Mouse (Mus musculus): ENCODE data around the gene Hoxc9. TPM values are rescaled to one million over a fixed set of nuclear protein-coding genes. Genes with fewer than 3 reads are reported as not detected.
A peak's percentile ranks its signal among the peaks of the same experiment; 100 is the strongest.

The Hoxc9 gene
- polyA plus RNA-seq, 1 experiment: not detected

- Histone ChIP-seq H3K27ac (replicated peaks; ENCODE audit: low read depth, low read length) (no peak overlapping the region), H3K4me1 (ENCODE audit: control insufficient read depth, insufficient read depth, insufficient read length, low read length) (no peaks in the 10 kb centered on the region; the same call in 1 of the 2 replicates), H3K4me3 (ENCODE audit: insufficient read depth, low read depth, low read length) (no peak overlapping the region)
Observed at GRCm38 (mm10) chr15:102980352-102980751, 4.1 kb downstream of the Hoxc9 start.

- Histone ChIP-seq H3K4me3 (ENCODE audit: insufficient read depth, low read depth, low read length) (no peak overlapping the region), H3K4me1 (ENCODE audit: control insufficient read depth, insufficient read depth, insufficient read length, low read length) (no peaks in the 10 kb centered on the region; the same call in 1 of the 2 replicates)
Observed at GRCm38 (mm10) chr15:102980912-102981311, 4.7 kb downstream of the Hoxc9 start.

GRCm38 (mm10) chr15:102981379-102982288 lies 5.4 kb downstream of the Hoxc9 start:
- H3K4me3 ChIP-seq (ENCODE audit: insufficient read depth, low read depth, low read length): peak overlapping the region; percentile 46
- H3K4me1 ChIP-seq (ENCODE audit: control insufficient read depth, insufficient read depth, insufficient read length, low read length): no peaks in the 10 kb centered on the region; the same call in 1 of the 2 replicates
- H3K27ac ChIP-seq (replicated peaks; ENCODE audit: low read depth, low read length): no peak overlapping the region

More at GRCm38 (mm10) chr15:102980912-102981311, 4.7 kb downstream of the Hoxc9 start:
- H3K27ac ChIP-seq (replicated peaks; ENCODE audit: low read depth, low read length): no peak overlapping the region

GRCm38 (mm10) chr15:102983716-102984115 lies 7.5 kb downstream of the Hoxc9 start:
- Histone ChIP-seq H3K27ac (replicated peaks; ENCODE audit: low read depth, low read length) (no peak overlapping the region), H3K4me1 (ENCODE audit: control insufficient read depth, insufficient read depth, insufficient read length, low read length) (no peaks in the 10 kb centered on the region; the same call in 1 of the 2 replicates), H3K4me3 (ENCODE audit: insufficient read depth, low read depth, low read length) (no peak overlapping the region)

- Histone ChIP-seq H3K27ac (replicated peaks; ENCODE audit: low read depth, low read length) (no peak overlapping the region), H3K4me1 (ENCODE audit: control insufficient read depth, insufficient read depth, insufficient read length, low read length) (no peaks in the 10 kb centered on the region; the same call in 1 of the 2 replicates), H3K4me3 (ENCODE audit: insufficient read depth, low read depth, low read length) (no peak overlapping the region)
Observed at GRCm38 (mm10) chr15:102984521-102984920, 8.3 kb downstream of the Hoxc9 start.

- no peak overlapping the region for H3K27ac ChIP-seq (replicated peaks; ENCODE audit: low read depth, low read length)
- no peaks in the 10 kb centered on the region; the same call in 1 of the 2 replicates for H3K4me1 ChIP-seq (ENCODE audit: control insufficient read depth, insufficient read depth, insufficient read length, low read length)
- H3K4me3 ChIP-seq (ENCODE audit: insufficient read depth, low read depth, low read length): no peak overlapping the region
Observed at GRCm38 (mm10) chr15:102984925-102985324, 8.7 kb downstream of the Hoxc9 start.

DNA sequence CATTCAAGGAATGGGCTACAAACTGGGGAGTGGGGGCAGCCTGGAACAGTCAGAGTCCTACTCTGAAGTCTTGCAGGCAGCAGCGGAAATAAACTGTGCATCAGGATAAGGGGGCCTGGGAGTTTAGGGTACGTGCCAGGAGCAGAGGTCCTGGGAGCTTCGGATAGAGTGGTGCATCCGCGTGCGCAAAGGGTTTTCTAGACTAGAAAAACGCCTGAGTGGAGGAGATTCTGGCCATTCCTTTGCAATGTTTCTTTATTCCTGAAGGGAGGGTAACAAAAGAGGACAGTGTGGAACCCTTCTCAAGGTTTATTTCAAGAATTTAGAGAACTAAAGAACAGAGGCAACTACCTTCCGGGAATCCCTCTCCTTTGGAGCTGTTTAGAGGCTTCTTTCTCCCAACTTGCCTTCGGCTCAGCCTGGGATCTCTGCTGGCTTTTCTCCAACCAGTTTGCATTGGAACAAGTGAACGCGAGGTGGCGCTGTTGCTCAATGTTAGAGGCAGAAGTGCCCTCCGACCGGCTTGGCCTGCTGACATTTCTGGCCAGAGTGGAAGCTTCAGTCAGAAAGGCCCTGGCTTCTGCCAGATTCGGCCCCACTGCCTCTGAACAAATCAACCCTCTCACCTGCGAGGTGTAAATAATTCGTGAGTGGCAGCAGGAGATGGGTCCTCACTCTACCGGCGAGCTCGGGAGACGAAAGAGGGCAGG lies 11.0 kb downstream of the Hoxc9 start:
- no peak overlapping the region for H3K4me3 ChIP-seq (ENCODE audit: insufficient read depth, low read depth, low read length)
- H3K27ac ChIP-seq (replicated peaks; ENCODE audit: low read depth, low read length): no peak overlapping the region
- H3K4me1 ChIP-seq (ENCODE audit: control insufficient read depth, insufficient read depth, insufficient read length, low read length): no peaks in the 10 kb centered on the region

DNA sequence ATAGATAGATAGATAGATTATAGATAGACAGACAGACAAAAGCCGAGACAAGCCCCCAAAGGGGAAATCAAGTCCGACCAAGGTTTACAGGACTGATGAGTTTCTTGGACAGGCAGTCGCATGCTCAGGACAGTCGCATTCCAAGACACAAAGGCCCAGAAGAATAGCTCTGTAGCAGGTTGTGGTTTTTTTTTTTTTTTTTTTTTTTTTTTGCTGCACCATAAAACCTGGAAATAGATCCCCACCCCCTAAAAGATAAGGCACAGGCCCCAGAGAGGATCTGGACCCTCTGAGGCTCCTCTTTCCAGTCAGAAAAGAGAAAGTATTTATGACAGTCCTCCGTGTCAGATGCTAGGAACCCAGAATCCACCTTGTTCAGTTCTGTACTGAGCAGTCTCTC lies 11.8 kb downstream of the Hoxc9 start:
- Histone ChIP-seq H3K4me1 (ENCODE audit: control insufficient read depth, insufficient read depth, insufficient read length, low read length) (no peaks in the 10 kb centered on the region), H3K4me3 (ENCODE audit: insufficient read depth, low read depth, low read length) (no peak overlapping the region), H3K27ac (replicated peaks; ENCODE audit: low read depth, low read length) (no peak overlapping the region)

GRCm38 (mm10) chr15:102990461-102991397 lies 14.5 kb downstream of the Hoxc9 start, which contains the start of gene Hoxc8:
TSS of gene Hoxc8 (plus strand) at chr15:102990607.
- peak within 1 kb of the TSS; percentile 61 for H3K4me3 ChIP-seq (ENCODE audit: insufficient read depth, low read depth, low read length)

GRCm38 (mm10) chr15:102991782-102992181 lies 15.5 kb downstream of the Hoxc9 start:
- Histone ChIP-seq H3K27ac (replicated peaks; ENCODE audit: low read depth, low read length) (no peak overlapping the region), H3K4me1 (ENCODE audit: control insufficient read depth, insufficient read depth, insufficient read length, low read length) (no peaks in the 10 kb centered on the region), H3K4me3 (ENCODE audit: insufficient read depth, low read depth, low read length) (peak overlapping the region; percentile 61)

More at GRCm38 (mm10) chr15:102990461-102991397, 14.5 kb downstream of the Hoxc9 start, which contains the start of gene Hoxc8:
- Histone ChIP-seq H3K27ac (replicated peaks; ENCODE audit: low read depth, low read length) (0 out of 2 replicates have a peak within 1 kb of the TSS, but pooled peaks have one; percentile 5), H3K4me1 (ENCODE audit: control insufficient read depth, insufficient read depth, insufficient read length, low read length) (no peaks in the 10 kb centered on the region)

DNA sequence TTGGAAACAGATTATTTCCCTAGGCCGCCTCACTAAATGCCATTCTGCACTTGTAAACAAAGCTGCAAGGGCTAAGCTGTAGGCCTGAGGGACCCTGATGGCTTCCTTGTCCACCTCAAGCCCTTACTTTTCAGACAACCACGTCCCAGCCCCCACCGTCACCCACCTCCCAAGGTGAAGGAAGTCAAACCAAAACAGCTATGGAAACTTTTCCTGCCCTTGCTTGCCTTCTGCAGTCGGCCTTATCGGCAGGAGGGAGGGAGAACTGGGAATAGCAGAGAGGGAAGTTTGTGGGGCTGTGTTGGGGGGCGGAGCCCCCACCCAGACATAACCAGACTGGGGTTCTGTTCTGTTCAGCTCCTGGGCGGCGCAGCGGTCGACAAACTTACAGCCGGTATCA lies 16.0 kb downstream of the Hoxc9 start:
- no peaks in the 10 kb centered on the region for H3K4me1 ChIP-seq (ENCODE audit: control insufficient read depth, insufficient read depth, insufficient read length, low read length)
- 0 out of 2 replicates have a peak overlapping the region, but pooled peaks have one; percentile 35 for H3K27ac ChIP-seq (replicated peaks; ENCODE audit: low read depth, low read length)
- H3K4me3 ChIP-seq (ENCODE audit: insufficient read depth, low read depth, low read length): peak overlapping the region; percentile 32; the same call in 1 of the 2 replicates

GRCm38 (mm10) chr15:102992863-102993262 lies 16.6 kb downstream of the Hoxc9 start:
- no peak overlapping the region for H3K27ac ChIP-seq (replicated peaks; ENCODE audit: low read depth, low read length)
- H3K4me1 ChIP-seq (ENCODE audit: control insufficient read depth, insufficient read depth, insufficient read length, low read length): no peaks in the 10 kb centered on the region
- 0 out of 2 replicates have a peak overlapping the region, but pooled peaks have one; percentile 32 for H3K4me3 ChIP-seq (ENCODE audit: insufficient read depth, low read depth, low read length)

- Histone ChIP-seq H3K27ac (replicated peaks; ENCODE audit: low read depth, low read length) (no peak overlapping the region), H3K4me1 (ENCODE audit: control insufficient read depth, insufficient read depth, insufficient read length, low read length) (no peaks in the 10 kb centered on the region), H3K4me3 (ENCODE audit: insufficient read depth, low read depth, low read length) (no peak overlapping the region)
Observed at GRCm38 (mm10) chr15:102996548-102996947, 20.3 kb downstream of the Hoxc9 start.

GRCm38 (mm10) chr15:102997431-102997830 lies 21.2 kb downstream of the Hoxc9 start:
- Histone ChIP-seq H3K27ac (replicated peaks; ENCODE audit: low read depth, low read length) (no peak overlapping the region), H3K4me3 (ENCODE audit: insufficient read depth, low read depth, low read length) (0 out of 2 replicates have a peak overlapping the region, but pooled peaks have one; percentile 32), H3K4me1 (ENCODE audit: control insufficient read depth, insufficient read depth, insufficient read length, low read length) (0 out of 2 replicates have a peak, but pooled peaks cover 4% of the 10 kb centered on the region)
